Mouse (Mus musculus): ENCODE results near the gene Btbd11.

DNA sequence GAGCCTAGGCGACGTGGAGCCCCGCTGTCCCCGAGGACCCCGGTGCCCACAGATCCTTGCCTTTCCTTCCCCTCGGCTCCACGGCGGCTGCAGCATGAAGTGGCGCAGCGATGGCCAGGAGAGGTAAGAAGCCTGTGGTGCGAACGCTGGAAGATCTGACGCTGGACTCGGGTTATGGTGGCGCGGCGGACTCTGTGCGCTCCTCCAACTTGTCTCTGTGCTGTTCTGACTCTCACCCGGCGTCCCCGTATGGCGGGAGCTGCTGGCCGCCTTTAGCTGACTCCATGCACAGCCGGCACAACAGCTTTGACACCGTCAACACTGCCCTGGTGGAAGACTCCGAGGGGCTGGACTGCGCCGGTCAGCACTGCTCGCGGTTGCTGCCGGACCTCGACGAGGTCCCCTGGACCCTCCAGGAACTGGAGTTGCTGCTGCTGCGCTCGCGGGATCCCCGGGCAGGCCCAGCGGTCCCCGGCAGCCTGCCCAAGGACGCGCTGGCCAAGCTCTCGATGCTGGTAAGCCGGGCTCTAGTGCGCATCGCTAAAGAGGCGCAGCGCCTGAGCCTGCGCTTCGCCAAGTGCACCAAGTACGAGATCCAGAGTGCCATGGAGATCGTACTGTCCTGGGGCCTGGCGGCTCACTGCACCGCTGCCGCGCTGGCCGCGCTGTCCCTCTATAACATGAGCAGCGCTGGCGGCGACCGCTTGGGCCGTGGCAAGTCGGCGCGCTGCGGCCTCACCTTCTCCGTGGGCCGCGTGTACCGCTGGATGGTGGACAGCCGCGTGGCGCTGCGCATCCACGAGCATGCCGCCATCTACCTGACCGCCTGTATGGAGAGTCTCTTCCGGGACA is 831 bp downstream of the Btbd11 start:
- TF ChIP-seq POLR2A (IDR thresholded peaks at IDR 0.05; ENCODE audit: borderline replicate concordance, insufficient read depth, low read length) (no peak), CTCF (IDR thresholded peaks at IDR 0.05; ENCODE audit: borderline replicate concordance, insufficient read depth, low read depth, low read length) (no peak)

All from cerebellum, adult 2 months (tissue).